Comparison of ENCODE assay signal across 7 mouse cellular contexts in the genomic region with DNA sequence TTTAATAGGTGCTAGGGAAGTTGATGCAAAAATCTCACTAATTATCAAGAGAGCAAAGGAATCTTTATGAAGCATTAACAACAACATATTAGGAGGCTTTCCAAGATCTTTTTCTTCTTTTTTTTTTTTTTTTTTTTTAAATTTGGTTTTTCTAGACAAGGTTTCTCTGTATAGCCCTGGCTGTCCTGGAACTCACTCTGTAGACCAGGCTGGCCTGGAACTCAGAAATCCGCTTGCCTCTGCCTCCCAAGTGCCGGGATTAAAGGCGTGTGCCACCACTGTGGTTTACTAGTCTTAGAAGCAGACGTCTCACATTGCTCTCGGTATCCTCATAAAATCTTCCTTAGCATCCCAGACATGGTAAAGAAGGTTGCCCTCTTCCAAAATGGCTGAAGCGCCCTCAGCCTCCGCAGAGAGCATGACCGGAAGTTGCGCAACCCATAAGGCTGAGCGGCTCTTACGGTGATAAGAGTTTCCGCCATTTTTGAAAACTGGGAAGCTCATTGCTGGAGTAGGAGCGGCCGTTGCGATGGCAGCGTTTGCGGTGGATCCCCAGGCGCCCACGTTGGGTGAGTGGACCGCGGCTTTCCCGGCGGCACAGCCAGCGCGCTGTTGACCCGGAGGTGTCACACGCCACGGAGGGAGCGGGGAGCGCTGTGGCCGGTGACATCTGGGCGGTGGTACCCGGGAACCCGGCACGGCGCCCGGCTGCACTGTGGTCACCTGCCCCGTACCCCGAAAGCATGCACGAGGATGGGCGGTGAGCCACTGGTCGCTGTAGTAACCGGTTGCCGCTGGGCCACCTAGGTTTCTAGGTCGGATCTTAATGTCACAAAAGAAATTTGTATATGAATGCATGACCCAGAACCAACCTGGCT. TPM values are rescaled to one million over a fixed set of nuclear protein-coding genes. Genes with fewer than 3 reads are reported as not detected.
DNase-seq lines count a peak whose midpoint lies in the region; ATAC-seq lines count a peak whose summit lies in the region.

No protein-coding gene starts in this region.

- under 1% methylated on average over 45 of the region's 45 CpGs for WGBS in intestine, embryonic 16.5 days
- WGBS in midbrain, embryonic 11.5 days, result under 1% methylated on average over 45 of the region's 45 CpGs

- H3K36me3 ChIP-seq in intestine, embryonic 16.5 days (ENCODE audit: control insufficient read depth, insufficient read depth, low read length), result peaks cover 4% of the 10 kb centered on the region; the same call in 1 of the 2 replicates
- no peaks in the 10 kb centered on the region; the same call in 1 of the 2 replicates for H3K36me3 ChIP-seq in midbrain, embryonic 11.5 days (ENCODE audit: control insufficient read depth, insufficient read depth, low read length)

- DNase-seq in adrenal gland, adult 2 months, result peak; percentile 93
- peak; percentile 82 for DNase-seq in embryo, embryonic 11.5 days (ENCODE audit: low read depth, low spot score)
- peak; percentile 82 to 95 for DNase-seq in gastrocnemius, postnatal 36 days
- DNase-seq in left cerebral cortex, postnatal 36 days (ENCODE audit: low spot score in 2 of 2), result peak; percentile 87 to 90
- peak; percentile 100 for DNase-seq in midbrain, embryonic 11.5 days (ENCODE audit: low spot score, missing footprints)
- peak; percentile 87 for DNase-seq in skeletal muscle tissue, adult 2 months (ENCODE audit: low read depth, low spot score)

- intact Hi-C loops in gastrocnemius, postnatal 36 days (cut with DNase I), result loop anchor here (5.0 kb wide), 1 partner anchor 56 kb away; the partner anchor contains the start of gene Nckap1
- intact Hi-C loops in left cerebral cortex, postnatal 36 days (cut with DNase I), result loop anchor here (5.0 kb wide), 1 partner anchor 56 kb away; the partner anchor contains the start of gene Nckap1

- H3K27ac ChIP-seq in intestine, embryonic 16.5 days (ENCODE audit: low read length), result no peak overlapping the region; the same call in 1 of the 2 replicates
- peak overlapping the region; percentile 53; the same call in 1 of the 2 replicates for H3K27ac ChIP-seq in midbrain, embryonic 11.5 days (ENCODE audit: low read depth, low read length)

- ATAC-seq in intestine, embryonic 16.5 days, result peak; percentile 98
- peak; percentile 98 for ATAC-seq in midbrain, embryonic 11.5 days (ENCODE audit: low FRiP score)

- H3K4me3 ChIP-seq in intestine, embryonic 16.5 days (ENCODE audit: low read length), result peak overlapping the region; percentile 86
- peak overlapping the region; percentile 60 for H3K4me3 ChIP-seq in midbrain, embryonic 11.5 days (ENCODE audit: low read depth, low read length)

- no peaks in the 10 kb centered on the region for H3K27me3 ChIP-seq in intestine, embryonic 16.5 days (replicated peaks; ENCODE audit: control insufficient read depth, insufficient read depth, low read length)
- no peaks in the 10 kb centered on the region for H3K27me3 ChIP-seq in midbrain, embryonic 11.5 days (ENCODE audit: control insufficient read depth, insufficient read depth, low read length)

- H3K9me3 ChIP-seq in intestine, embryonic 16.5 days (ENCODE audit: control insufficient read depth, low read length), result no peaks in the 10 kb centered on the region
- no peaks in the 10 kb centered on the region for H3K9me3 ChIP-seq in midbrain, embryonic 11.5 days (ENCODE audit: control insufficient read depth, low read length)

- peaks cover 4% of the 10 kb centered on the region for H3K4me1 ChIP-seq in intestine, embryonic 16.5 days (ENCODE audit: control insufficient read depth, insufficient read depth, low read length)
- H3K4me1 ChIP-seq in midbrain, embryonic 11.5 days (ENCODE audit: control insufficient read depth, insufficient read depth, low read length), result peaks cover 6% of the 10 kb centered on the region; the same call in 1 of the 2 replicates

- H3K4me2 ChIP-seq in intestine, embryonic 16.5 days (ENCODE audit: low read depth, low read length), result peak overlapping the region; percentile 65
- H3K4me2 ChIP-seq in midbrain, embryonic 11.5 days, result peak overlapping the region; percentile 42

- peak overlapping the region; percentile 77 for H3K9ac ChIP-seq in intestine, embryonic 16.5 days (ENCODE audit: low read depth, low read length)
- peak overlapping the region; percentile 71 for H3K9ac ChIP-seq in midbrain, embryonic 11.5 days (ENCODE audit: low read length)

RNA-seq across cellular contexts. Expression of gene Nup35, which starts 21.6 kb away (rescaled TPM):
- total RNA-seq in adrenal gland, adult 2 months (2021), result 10 to 100 TPM; 20.3 to 29.8 TPM
- 19.2 and 23.2 TPM in 2 replicates for polyA plus RNA-seq in adrenal gland, adult 2 months (2012; rRNA removed)
- 1 to 10 TPM; 7.2 to 7.7 TPM for total RNA-seq in gastrocnemius, postnatal 36 days (2021)
- polyA plus RNA-seq in intestine, embryonic 16.5 days (2015; fragmentation: Nextera tagmentation; extraction: Ambion mirVana), result 33.3 and 38.8 TPM in 2 replicates
- total RNA-seq in left cerebral cortex, postnatal 36 days (2021), result 10 to 100 TPM; 13.6 to 14.0 TPM
- polyA plus RNA-seq in midbrain, embryonic 11.5 days (2014; fragmentation: Nextera tagmentation; extraction: Ambion mirVana), result 71.2 and 71.7 TPM in 2 replicates

RNA-seq across cellular contexts. Expression of gene Dusp19, which starts 21.8 kb away (rescaled TPM):
- 10 to 100 TPM; 16.0 to 19.3 TPM for total RNA-seq in adrenal gland, adult 2 months (2021)
- 2.5 and 3.4 TPM in 2 replicates for polyA plus RNA-seq in adrenal gland, adult 2 months (2012; rRNA removed)
- total RNA-seq in gastrocnemius, postnatal 36 days (2021), result 1 to 10 TPM; 9.3 to 9.4 TPM
- 16.1 and 17.9 TPM in 2 replicates for polyA plus RNA-seq in intestine, embryonic 16.5 days (2015; fragmentation: Nextera tagmentation; extraction: Ambion mirVana)
- 10 to 100 TPM; 21.4 to 24.1 TPM for total RNA-seq in left cerebral cortex, postnatal 36 days (2021)
- polyA plus RNA-seq in midbrain, embryonic 11.5 days (2014; fragmentation: Nextera tagmentation; extraction: Ambion mirVana), result 17.8 and 20.2 TPM in 2 replicates

RNA-seq across cellular contexts. Expression of gene Nckap1, which starts 57.4 kb away (rescaled TPM):
- 100 to 1,000 TPM; 133 to 162 TPM for total RNA-seq in adrenal gland, adult 2 months (2021)
- 13.5 and 18.4 TPM in 2 replicates for polyA plus RNA-seq in adrenal gland, adult 2 months (2012; rRNA removed)
- 10 to 100 TPM; 42.2 to 43.0 TPM for total RNA-seq in gastrocnemius, postnatal 36 days (2021)
- polyA plus RNA-seq in intestine, embryonic 16.5 days (2015; fragmentation: Nextera tagmentation; extraction: Ambion mirVana), result 26.1 and 30.5 TPM in 2 replicates
- total RNA-seq in left cerebral cortex, postnatal 36 days (2021), result 100 to 1,000 TPM; 405 to 410 TPM
- 65.4 and 71.1 TPM in 2 replicates for polyA plus RNA-seq in midbrain, embryonic 11.5 days (2014; fragmentation: Nextera tagmentation; extraction: Ambion mirVana)
